Mouse (Mus musculus): ENCODE data around the gene Med26. TPM values are rescaled to one million over a fixed set of nuclear protein-coding genes. Genes with fewer than 3 reads are reported as not detected.

Gene Med26
- total and polyA plus RNA-seq, 3 experiments, result 14.1 to 28.3 TPM; not detected in 1

GRCm38 (mm10) chr8:72579374-72579773 lies 31.3 kb upstream of the Med26 start:
- Histone ChIP-seq H3K36me3 (ENCODE audit: control insufficient read depth in 1 of 2, insufficient read depth in 2 of 2, low read length in 2 of 2) (no peaks in the 10 kb centered on the region), H3K4me3 (ENCODE audit: control insufficient read depth in 1 of 2, insufficient read depth in 1 of 2, low read depth in 2 of 2, low read length in 2 of 2) (no peak overlapping the region), H3K27ac (ENCODE audit: control insufficient read depth, low read depth, low read length) (no peak overlapping the region), H3K9ac (ENCODE audit: control insufficient read depth, low read depth, low read length, poor library complexity, severe bottlenecking) (no peak overlapping the region), H3K4me1 (ENCODE audit: control insufficient read depth in 1 of 2, insufficient read depth in 2 of 2, low read length in 2 of 2) (peaks cover 0 to 9% of the 10 kb centered on the region in 2 experiments; a peak in 2 of 4 replicates), H3K27me3 (ENCODE audit: control insufficient read depth in 1 of 2, insufficient read depth in 2 of 2, low read length in 2 of 2) (no peaks in the 10 kb centered on the region), H3K79me2 (ENCODE audit: control insufficient read depth, insufficient read depth, low read length, poor library complexity) (no peaks in the 10 kb centered on the region), H3K9me3 (replicated peaks; ENCODE audit: insufficient read depth, low read length) (no peaks in the 10 kb centered on the region)
- no peak for DNase-seq (ENCODE audit: low read depth, low spot score)
- TF ChIP-seq CTCF (IDR thresholded peaks at IDR 0.05 in 2 of 3, conservative IDR thresholded peaks at IDR 0.05 in 1 of 3; ENCODE audit: control insufficient read depth in 1 of 3, insufficient read depth in 1 of 3, low read depth in 2 of 3, low read length in 3 of 3, poor library complexity in 1 of 3, severe bottlenecking in 1 of 3) (peak in 1 of 3 experiments; percentile 36; a peak in 2 of 6 replicates), USF2 (IDR thresholded peaks at IDR 0.05; ENCODE audit: borderline replicate concordance in 1 of 2, insufficient read depth in 1 of 2, low read depth in 1 of 2, low read length in 2 of 2) (no peak)

- Histone ChIP-seq H3K79me2 (ENCODE audit: control insufficient read depth, insufficient read depth, low read length, poor library complexity) (no peaks in the 10 kb centered on the region), H3K4me3 (ENCODE audit: control insufficient read depth in 1 of 2, insufficient read depth in 1 of 2, low read depth in 2 of 2, low read length in 2 of 2) (no peak overlapping the region), H3K36me3 (ENCODE audit: control insufficient read depth in 1 of 2, insufficient read depth in 2 of 2, low read length in 2 of 2) (no peaks in the 10 kb centered on the region), H3K27me3 (ENCODE audit: control insufficient read depth in 1 of 2, insufficient read depth in 2 of 2, low read length in 2 of 2) (no peaks in the 10 kb centered on the region), H3K9ac (ENCODE audit: control insufficient read depth, low read depth, low read length, poor library complexity, severe bottlenecking) (no peak overlapping the region), H3K27ac (ENCODE audit: control insufficient read depth, low read depth, low read length) (no peak overlapping the region), H3K9me3 (replicated peaks; ENCODE audit: insufficient read depth, low read length) (no peaks in the 10 kb centered on the region), H3K4me1 (ENCODE audit: control insufficient read depth in 1 of 2, insufficient read depth in 2 of 2, low read length in 2 of 2) (peaks cover 0 to 5% of the 10 kb centered on the region in 2 experiments; a peak in 1 of 4 replicates)
- DNase-seq (ENCODE audit: low read depth, low spot score), result no peak
- TF ChIP-seq ZNF384 (IDR thresholded peaks at IDR 0.05; ENCODE audit: low read depth, low read length) (no peak), CHD2 (IDR thresholded peaks at IDR 0.05; ENCODE audit: low read length) (no peak), RCOR1 (IDR thresholded peaks at IDR 0.05; ENCODE audit: low read depth, low read length) (no peak), MAZ (IDR thresholded peaks at IDR 0.05; ENCODE audit: low read depth, low read length) (no peak), EP300 (IDR thresholded peaks at IDR 0.05; ENCODE audit: low read depth in 1 of 2, low read length in 2 of 2) (no peak), NRF1 (IDR thresholded peaks at IDR 0.05; ENCODE audit: insufficient read depth, low read depth, low read length, poor library complexity, severe bottlenecking) (no peak), HCFC1 (IDR thresholded peaks at IDR 0.05; ENCODE audit: low read depth, low read length) (no peak), MYC (IDR thresholded peaks at IDR 0.05; ENCODE audit: low read depth, low read length) (no peak), ZMIZ1 (IDR thresholded peaks at IDR 0.05; ENCODE audit: low read depth, low read length) (no peak), E2F4 (IDR thresholded peaks at IDR 0.05; ENCODE audit: borderline replicate concordance, low read depth, low read length) (no peak)
Observed at GRCm38 (mm10) chr8:72577941-72578340, 29.9 kb upstream of the Med26 start.

- no peak overlapping the region for H3K27ac ChIP-seq (ENCODE audit: control insufficient read depth, low read depth, low read length)
- no peak for DNase-seq (ENCODE audit: low read depth, low spot score)
- H3K79me2 ChIP-seq (ENCODE audit: control insufficient read depth, insufficient read depth, low read length, poor library complexity), result no peaks in the 10 kb centered on the region
- H3K36me3 ChIP-seq (ENCODE audit: control insufficient read depth in 1 of 2, insufficient read depth in 2 of 2, low read length in 2 of 2), result no peaks in the 10 kb centered on the region
- no peaks in the 10 kb centered on the region for H3K27me3 ChIP-seq (ENCODE audit: control insufficient read depth in 1 of 2, insufficient read depth in 2 of 2, low read length in 2 of 2)
- no peak overlapping the region for H3K9ac ChIP-seq (ENCODE audit: control insufficient read depth, low read depth, low read length, poor library complexity, severe bottlenecking)
- no peak overlapping the region for H3K4me3 ChIP-seq (ENCODE audit: control insufficient read depth in 1 of 2, insufficient read depth in 1 of 2, low read depth in 2 of 2, low read length in 2 of 2)
- H3K9me3 ChIP-seq (replicated peaks; ENCODE audit: insufficient read depth, low read length), result no peaks in the 10 kb centered on the region
- H3K4me1 ChIP-seq (ENCODE audit: control insufficient read depth in 1 of 2, insufficient read depth in 2 of 2, low read length in 2 of 2), result peaks cover 0 to 8% of the 10 kb centered on the region in 2 experiments; a peak in 2 of 4 replicates
- no peak for TF ChIP-seq UBTF (IDR thresholded peaks at IDR 0.05; ENCODE audit: borderline replicate concordance, insufficient read depth, low read depth, low read length)
- no peak for TF ChIP-seq MAZ (IDR thresholded peaks at IDR 0.05; ENCODE audit: low read depth, low read length)
- TF ChIP-seq SMC3 (IDR thresholded peaks at IDR 0.05; ENCODE audit: low read depth, low read length), result no peak
- no peak for TF ChIP-seq NRF1 (IDR thresholded peaks at IDR 0.05; ENCODE audit: insufficient read depth, low read depth, low read length, poor library complexity, severe bottlenecking)
- no peak for TF ChIP-seq MEF2A (IDR thresholded peaks at IDR 0.05; ENCODE audit: extremely low read depth, insufficient replicate concordance, low read depth, low read length, poor library complexity, severe bottlenecking)
- no peak for TF ChIP-seq HCFC1 (IDR thresholded peaks at IDR 0.05; ENCODE audit: low read depth, low read length)
Observed at GRCm38 (mm10) chr8:72577266-72577665, 29.2 kb upstream of the Med26 start.
